Mouse (Mus musculus) adrenal gland (tissue): Measurements from ENCODE around the gene Mtmr11.

Experiments used
- intact Hi-C: fragments of 180-260 bp; cut with DNase I; formaldehyde crosslinking; loops from one replicate; pipeline ENCODE4 v1.15.1; 2025
- long read RNA-seq, 2 experiments: library from polyadenylated mRNA; unstranded; transcript quantifications; one replicate each; pipeline ENCODE4 v2.0.0; 2020; ENCODE audit warnings: borderline replicate concordance in 1 of 2; ENCODE audit not compliant: insufficient replicate concordance in 1 of 2

Gene Mtmr11
- long read RNA-seq, experiment 1, transcript Mtmr11-201 (17 exons, 2,778 nt), result major isoform, 10 of 29 reads
- long read RNA-seq, experiment 1, partial matches to known transcripts, result 8 of 29 reads
- long read RNA-seq, experiment 1, other reads (novel, unspliced or antisense), result 10 of 29 reads
- long read RNA-seq, experiment 2, transcript Mtmr11-201 (17 exons, 2,778 nt), result major isoform, 16 of 32 reads
- long read RNA-seq, experiment 2, partial matches to known transcripts, result 7 of 32 reads
- long read RNA-seq, experiment 2, other reads (novel, unspliced or antisense), result 8 of 32 reads

GRCm38 (mm10) chr3:96161869-96162840, at the start of gene Mtmr11:
Gene Mtmr11, plus strand, starts transcription at chr3:96162004.
- intact Hi-C loops, result loop anchor here (5.0 kb wide), 1 partner anchor 55 kb away; the partner anchor contains the start of genes Bola1 and Hist2h2ab

GRCm38 (mm10) chr3:96113251-96113650, 48.6 kb upstream of the Mtmr11 start:
- intact Hi-C loops, result no loop called here

- intact Hi-C loops, result no loop called here
Measured at GRCm38 (mm10) chr3:96118142-96118541, 43.7 kb upstream of the Mtmr11 start.

- intact Hi-C loops, result no loop called here
Measured at GRCm38 (mm10) chr3:96118702-96119101, 43.1 kb upstream of the Mtmr11 start.

- intact Hi-C loops, result no loop called here
Measured at GRCm38 (mm10) chr3:96124235-96124634, 37.6 kb upstream of the Mtmr11 start.

GRCm38 (mm10) chr3:96128128-96128527, 33.7 kb upstream of the Mtmr11 start:
- intact Hi-C loops, result no loop called here

GRCm38 (mm10) chr3:96132478-96132877, 29.3 kb upstream of the Mtmr11 start:
- intact Hi-C loops, result no loop called here

- intact Hi-C loops, result no loop called here
Measured at GRCm38 (mm10) chr3:96133327-96133905, 28.4 kb upstream of the Mtmr11 start.

GRCm38 (mm10) chr3:96135011-96135410, 26.8 kb upstream of the Mtmr11 start:
- intact Hi-C loops, result no loop called here

GRCm38 (mm10) chr3:96147950-96148349, 13.9 kb upstream of the Mtmr11 start:
- intact Hi-C loops, result loop anchor here (5.0 kb wide), 3 partner anchors 66 to 181 kb away; no protein-coding TSS in a partner anchor

- intact Hi-C loops, result loop anchor here (10.0 kb wide), 1 partner anchor 277 kb away; the partner anchor contains the start of gene Mrps21
Measured at GRCm38 (mm10) chr3:96151836-96152235, 10.0 kb upstream of the Mtmr11 start.

- intact Hi-C loops, result loop anchor here (10.0 kb wide), 1 partner anchor 278 kb away; the partner anchor contains the start of gene Mrps21
Measured at GRCm38 (mm10) chr3:96152611-96153010, 9.2 kb upstream of the Mtmr11 start.

GRCm38 (mm10) chr3:96155501-96155900, 6.3 kb upstream of the Mtmr11 start:
- intact Hi-C loops, result loop anchor here (10.0 kb wide), 1 partner anchor 281 kb away; the partner anchor contains the start of gene Mrps21

GRCm38 (mm10) chr3:96159820-96160219, 2.0 kb upstream of the Mtmr11 start:
- intact Hi-C loops, result loop anchor here (5.0 to 10.0 kb wide), 2 partner anchors 57 to 285 kb away; partner anchors contain the start of genes Bola1, Hist2h2ab and Mrps21

- intact Hi-C loops, result loop anchor here (5.0 kb wide), 1 partner anchor 57 kb away; the partner anchor contains the start of genes Bola1 and Hist2h2ab
Measured at GRCm38 (mm10) chr3:96160222-96160802, 1.5 kb upstream of the Mtmr11 start.

GRCm38 (mm10) chr3:96160803-96161516, 844 bp upstream of the Mtmr11 start:
- intact Hi-C loops, result loop anchor here (5.0 kb wide), 1 partner anchor 56 kb away; the partner anchor contains the start of genes Bola1 and Hist2h2ab

- intact Hi-C loops, result loop anchor here (5.0 kb wide), 1 partner anchor 54 kb away; the partner anchor contains the start of genes Bola1 and Hist2h2ab
Measured at GRCm38 (mm10) chr3:96163040-96163439, 1.2 kb downstream of the Mtmr11 start.

GRCm38 (mm10) chr3:96168466-96169158, 6.8 kb downstream of the Mtmr11 start:
- intact Hi-C loops, result no loop called here

GRCm38 (mm10) chr3:96170276-96170675, 8.5 kb downstream of the Mtmr11 start:
- intact Hi-C loops, result no loop called here
